Mouse (Mus musculus) c-Kit-negative CD71-positive TER-119-positive erythroid progenitor cells, embryonic 14.5 days (primary cell): ENCODE measurements around the gene Sh3tc1.

Experiments
- DNase-seq: peaks from one replicate; pipeline ENCODE4 v3.0.0-alpha.2; 2013; ENCODE audit warnings: low read depth, low spot score

Gene Sh3tc1

GRCm38 (mm10) chr5:35685079-35685478, 54.7 kb downstream of the Sh3tc1 start:
- DNase-seq: no peak

- DNase-seq: no peak
These were observed 58.8 kb downstream of the Sh3tc1 start for GRCm38 (mm10) chr5:35680958-35681357.

- DNase-seq: no peak
These were observed 60.3 kb downstream of the Sh3tc1 start, which contains the start of gene Htra3 for GRCm38 (mm10) chr5:35679256-35680155. TSS of gene Htra3 (minus strand) at chr5:35679782.

- no peak for DNase-seq
These were observed 62.8 kb downstream of the Sh3tc1 start for GRCm38 (mm10) chr5:35676964-35677363.

- no peak for DNase-seq
These were observed 65.7 kb downstream of the Sh3tc1 start for GRCm38 (mm10) chr5:35674081-35674555.

- no peak for DNase-seq
These were observed 66.7 kb downstream of the Sh3tc1 start for GRCm38 (mm10) chr5:35673086-35673485.

GRCm38 (mm10) chr5:35672581-35672980, 67.2 kb downstream of the Sh3tc1 start:
- no peak for DNase-seq

- no peak for DNase-seq
These were observed 68.3 kb downstream of the Sh3tc1 start for GRCm38 (mm10) chr5:35671474-35671891.

GRCm38 (mm10) chr5:35670412-35670801, 69.4 kb downstream of the Sh3tc1 start:
- no peak for DNase-seq

- DNase-seq: no peak
These were observed 69.9 kb downstream of the Sh3tc1 start for GRCm38 (mm10) chr5:35669747-35670411.

GRCm38 (mm10) chr5:35666152-35666551, 73.6 kb downstream of the Sh3tc1 start:
- no peak for DNase-seq

GRCm38 (mm10) chr5:35662021-35662545, 77.7 kb downstream of the Sh3tc1 start:
- DNase-seq: no peak

GRCm38 (mm10) chr5:35661210-35661609, 78.6 kb downstream of the Sh3tc1 start:
- no peak for DNase-seq

- DNase-seq: no peak
These were observed 80.3 kb downstream of the Sh3tc1 start for GRCm38 (mm10) chr5:35659503-35659902.

GRCm38 (mm10) chr5:35655753-35656485, 83.9 kb downstream of the Sh3tc1 start:
- DNase-seq: no peak

- DNase-seq: no peak
These were observed 85.9 kb downstream of the Sh3tc1 start for GRCm38 (mm10) chr5:35653743-35654395.

GRCm38 (mm10) chr5:35652872-35653271, 86.9 kb downstream of the Sh3tc1 start:
- no peak for DNase-seq

- no peak for DNase-seq
These were observed 87.5 kb downstream of the Sh3tc1 start for GRCm38 (mm10) chr5:35652319-35652718.

- DNase-seq: no peak
These were observed 91.6 kb downstream of the Sh3tc1 start for GRCm38 (mm10) chr5:35648230-35648629.

GRCm38 (mm10) chr5:35647562-35647961, 92.2 kb downstream of the Sh3tc1 start:
- no peak for DNase-seq
